Mouse (Mus musculus): ENCODE results near the gene Wdr25. TPM values are rescaled to one million over a fixed set of nuclear protein-coding genes. Genes with fewer than 3 reads are reported as not detected.

The Wdr25 gene
- total RNA-seq, 1 experiment, result 14.9 TPM

DNA sequence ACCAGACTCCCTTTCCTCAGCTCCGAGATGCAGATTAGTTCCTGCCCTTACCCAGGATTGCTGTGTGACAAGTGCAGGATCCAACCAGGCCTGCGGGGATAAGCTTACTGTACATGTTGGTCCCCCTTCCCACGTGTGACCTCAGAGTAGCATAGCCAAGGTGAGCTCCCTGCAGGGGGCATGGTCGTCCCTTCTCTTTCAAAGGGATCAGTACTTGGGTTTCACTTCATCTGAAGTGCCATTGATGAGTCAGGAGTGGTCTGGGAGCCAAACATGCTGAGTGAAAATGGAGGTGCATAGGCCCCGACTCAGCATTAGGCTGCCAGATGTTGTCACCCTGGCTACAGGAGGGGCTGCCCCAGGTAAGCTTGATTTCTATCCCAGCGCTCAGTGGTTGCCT lies 91.6 kb downstream of the Wdr25 start:
- DNase-seq (ENCODE audit: low read depth, low spot score), result no peak
- Histone ChIP-seq H3K9ac (ENCODE audit: insufficient read depth, low read depth, low read length, poor library complexity, severe bottlenecking) (no peak overlapping the region), H3K27ac (ENCODE audit: insufficient read depth, low read depth, low read length, poor library complexity, severe bottlenecking) (no peak overlapping the region; the same call in 1 of the 2 replicates), H3K9me3 (ENCODE audit: control insufficient read depth, insufficient read depth, low read depth, low read length) (no peaks in the 10 kb centered on the region), H3K4me1 (ENCODE audit: control insufficient read depth in 2 of 2, insufficient read depth in 2 of 2, low read length in 2 of 2, poor library complexity in 1 of 2) (peaks cover 1 to 2% of the 10 kb centered on the region in 2 experiments; a peak in 2 of 4 replicates), H3K36me3 (ENCODE audit: control insufficient read depth, insufficient read depth, low read length, poor library complexity, severe bottlenecking) (no peaks in the 10 kb centered on the region), H3K4me3 (ENCODE audit: insufficient read depth in 1 of 2, low read depth in 1 of 2, low read length in 2 of 2, poor library complexity in 1 of 2, severe bottlenecking in 1 of 2) (no peak overlapping the region)
- in situ Hi-C loops (cut with MboI; ENCODE audit: low sequenced_read_pairs in 2 of 2, unreplicated experiment in 2 of 2), result no loop called here
- no peak for TF ChIP-seq ZC3H11A (IDR thresholded peaks at IDR 0.05; ENCODE audit: borderline replicate concordance, low read depth, low read length)
- TF ChIP-seq CHD2 (IDR thresholded peaks at IDR 0.05; ENCODE audit: low read depth, low read length), result no peak
- TF ChIP-seq MAFK (IDR thresholded peaks at IDR 0.05; ENCODE audit: insufficient read depth, low read depth, low read length), result no peak
- no peak for TF ChIP-seq ZNF384 (IDR thresholded peaks at IDR 0.05; ENCODE audit: low read depth, low read length)
- no peak for TF ChIP-seq HCFC1 (IDR thresholded peaks at IDR 0.05; ENCODE audit: borderline replicate concordance, insufficient read depth, low read length)

DNA sequence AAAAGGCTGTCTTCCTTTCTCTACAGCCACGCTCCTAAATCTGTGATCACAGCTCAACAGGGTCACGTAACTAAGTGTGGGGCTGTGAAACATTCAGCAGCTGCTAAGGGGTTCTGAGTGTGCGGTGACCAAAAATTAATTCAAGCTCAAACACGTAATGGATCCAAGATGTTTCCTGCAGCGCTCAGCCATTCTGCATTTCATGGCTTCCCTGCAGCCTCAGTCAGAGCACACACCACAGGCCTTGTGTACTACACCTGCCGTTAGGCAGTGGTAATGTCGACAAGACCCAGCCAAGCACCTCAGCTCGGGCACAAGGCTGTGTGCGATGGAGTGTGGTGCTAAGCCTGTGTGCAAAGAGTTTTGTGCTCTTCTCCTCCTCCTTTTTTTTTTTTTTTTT lies 94.0 kb downstream of the Wdr25 start:
- TF ChIP-seq HCFC1 (IDR thresholded peaks at IDR 0.05; ENCODE audit: borderline replicate concordance, insufficient read depth, low read length) (no peak), CHD2 (IDR thresholded peaks at IDR 0.05; ENCODE audit: low read depth, low read length) (no peak), MAFK (IDR thresholded peaks at IDR 0.05; ENCODE audit: insufficient read depth, low read depth, low read length) (no peak), ZNF384 (IDR thresholded peaks at IDR 0.05; ENCODE audit: low read depth, low read length) (no peak), ZC3H11A (IDR thresholded peaks at IDR 0.05; ENCODE audit: borderline replicate concordance, low read depth, low read length) (no peak)
- Histone ChIP-seq H3K9me3 (ENCODE audit: control insufficient read depth, insufficient read depth, low read depth, low read length) (no peaks in the 10 kb centered on the region), H3K36me3 (ENCODE audit: control insufficient read depth, insufficient read depth, low read length, poor library complexity, severe bottlenecking) (no peaks in the 10 kb centered on the region), H3K9ac (ENCODE audit: insufficient read depth, low read depth, low read length, poor library complexity, severe bottlenecking) (no peak overlapping the region), H3K4me3 (ENCODE audit: insufficient read depth in 1 of 2, low read depth in 1 of 2, low read length in 2 of 2, poor library complexity in 1 of 2, severe bottlenecking in 1 of 2) (no peak overlapping the region), H3K4me1 (ENCODE audit: control insufficient read depth in 2 of 2, insufficient read depth in 2 of 2, low read length in 2 of 2, poor library complexity in 1 of 2) (no peaks in the 10 kb centered on the region; a peak in 1 of 4 replicates), H3K27ac (ENCODE audit: insufficient read depth, low read depth, low read length, poor library complexity, severe bottlenecking) (no peak overlapping the region)
- DNase-seq (ENCODE audit: low read depth, low spot score), result no peak
- in situ Hi-C loops (cut with MboI; ENCODE audit: low sequenced_read_pairs in 2 of 2, unreplicated experiment in 2 of 2), result no loop called here

DNA sequence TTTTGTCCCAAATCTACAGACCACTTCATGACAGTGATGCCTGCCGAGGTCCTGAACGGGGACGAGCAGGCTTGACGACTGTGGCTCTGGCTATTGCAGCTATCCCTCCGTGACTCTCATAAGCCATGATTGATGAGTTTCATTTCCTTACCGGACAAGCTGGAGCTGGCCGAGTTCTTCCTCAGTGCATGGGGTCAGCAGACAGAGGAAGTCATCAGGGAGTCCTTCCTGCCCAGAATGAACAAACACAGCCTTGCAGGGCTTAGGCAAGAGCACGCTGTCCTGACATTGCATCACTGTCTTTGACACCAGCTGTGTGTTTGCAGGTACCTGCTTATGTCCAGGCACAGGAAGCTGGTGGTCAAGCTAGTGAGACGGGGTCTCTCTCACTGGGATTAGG lies 97.0 kb downstream of the Wdr25 start:
- DNase-seq (ENCODE audit: low read depth, low spot score), result no peak
- Histone ChIP-seq H3K27ac (ENCODE audit: insufficient read depth, low read depth, low read length, poor library complexity, severe bottlenecking) (no peak overlapping the region), H3K36me3 (ENCODE audit: control insufficient read depth, insufficient read depth, low read length, poor library complexity, severe bottlenecking) (no peaks in the 10 kb centered on the region), H3K9me3 (ENCODE audit: control insufficient read depth, insufficient read depth, low read depth, low read length) (no peaks in the 10 kb centered on the region), H3K4me1 (ENCODE audit: control insufficient read depth in 2 of 2, insufficient read depth in 2 of 2, low read length in 2 of 2, poor library complexity in 1 of 2) (no peaks in the 10 kb centered on the region), H3K9ac (ENCODE audit: insufficient read depth, low read depth, low read length, poor library complexity, severe bottlenecking) (no peak overlapping the region), H3K4me3 (ENCODE audit: insufficient read depth in 1 of 2, low read depth in 1 of 2, low read length in 2 of 2, poor library complexity in 1 of 2, severe bottlenecking in 1 of 2) (no peak overlapping the region)
- TF ChIP-seq ZC3H11A (IDR thresholded peaks at IDR 0.05; ENCODE audit: borderline replicate concordance, low read depth, low read length), result no peak
- TF ChIP-seq ZNF384 (IDR thresholded peaks at IDR 0.05; ENCODE audit: low read depth, low read length), result no peak
- no peak for TF ChIP-seq CHD2 (IDR thresholded peaks at IDR 0.05; ENCODE audit: low read depth, low read length)
- no peak for TF ChIP-seq MAFK (IDR thresholded peaks at IDR 0.05; ENCODE audit: insufficient read depth, low read depth, low read length)
- no peak for TF ChIP-seq HCFC1 (IDR thresholded peaks at IDR 0.05; ENCODE audit: borderline replicate concordance, insufficient read depth, low read length)
- in situ Hi-C loops (cut with MboI; ENCODE audit: low sequenced_read_pairs in 2 of 2, unreplicated experiment in 2 of 2), result no loop called here

DNA sequence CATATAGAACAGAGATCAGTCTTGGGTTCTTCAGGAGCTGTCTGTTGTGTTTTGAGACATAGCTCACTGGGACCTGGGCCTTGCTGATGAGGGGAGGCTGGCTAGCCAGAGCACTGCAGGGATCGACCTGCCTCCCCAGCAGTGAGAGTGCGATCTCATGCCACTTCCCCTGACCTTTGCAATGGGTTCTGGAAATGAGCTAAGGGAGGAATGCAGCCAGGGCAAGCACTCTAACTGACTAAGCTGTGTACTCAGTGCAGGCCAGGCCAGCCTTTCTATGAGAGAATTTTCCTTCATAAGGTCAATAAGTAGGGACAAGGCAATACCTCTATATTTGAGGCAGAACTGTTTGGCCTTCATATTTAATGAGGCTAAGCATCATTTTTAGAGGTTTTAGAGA lies 99.6 kb downstream of the Wdr25 start:
- H3K4me1 ChIP-seq (ENCODE audit: control insufficient read depth in 2 of 2, insufficient read depth in 2 of 2, low read length in 2 of 2, poor library complexity in 1 of 2), result no peaks in the 10 kb centered on the region
- H3K27ac ChIP-seq (ENCODE audit: insufficient read depth, low read depth, low read length, poor library complexity, severe bottlenecking), result no peak overlapping the region
- H3K9ac ChIP-seq (ENCODE audit: insufficient read depth, low read depth, low read length, poor library complexity, severe bottlenecking), result no peak overlapping the region
- DNase-seq (ENCODE audit: low read depth, low spot score), result no peak
- no peaks in the 10 kb centered on the region for H3K9me3 ChIP-seq (ENCODE audit: control insufficient read depth, insufficient read depth, low read depth, low read length)
- TF ChIP-seq ZNF384 (IDR thresholded peaks at IDR 0.05; ENCODE audit: low read depth, low read length), result no peak
- no peak for TF ChIP-seq MAFK (IDR thresholded peaks at IDR 0.05; ENCODE audit: insufficient read depth, low read depth, low read length)
- no peak for TF ChIP-seq ZC3H11A (IDR thresholded peaks at IDR 0.05; ENCODE audit: borderline replicate concordance, low read depth, low read length)
- TF ChIP-seq HCFC1 (IDR thresholded peaks at IDR 0.05; ENCODE audit: borderline replicate concordance, insufficient read depth, low read length), result no peak
- TF ChIP-seq CHD2 (IDR thresholded peaks at IDR 0.05; ENCODE audit: low read depth, low read length), result no peak
- H3K4me3 ChIP-seq (ENCODE audit: insufficient read depth in 1 of 2, low read depth in 1 of 2, low read length in 2 of 2, poor library complexity in 1 of 2, severe bottlenecking in 1 of 2), result no peak overlapping the region
- in situ Hi-C loops (cut with MboI; ENCODE audit: low sequenced_read_pairs in 2 of 2, unreplicated experiment in 2 of 2), result no loop called here
- no peaks in the 10 kb centered on the region for H3K36me3 ChIP-seq (ENCODE audit: control insufficient read depth, insufficient read depth, low read length, poor library complexity, severe bottlenecking)
